Mouse (Mus musculus) erythroblast, embryonic 14.5 days (primary cell): ENCODE results near the gene Zbtb4. TPM values are rescaled to one million over a fixed set of nuclear protein-coding genes. Genes with fewer than 3 reads are reported as not detected.

Experiments used
- H3K27me3 ChIP-seq: 2 replicates; pipeline ENCODE4 v1.6.1; 2012; ENCODE audit warnings: inconsistent platforms; ENCODE audit not compliant: control insufficient read depth
- H3K36me3 ChIP-seq: 2 replicates; pipeline ENCODE4 v1.6.1; 2012; ENCODE audit warnings: mild to moderate bottlenecking, inconsistent platforms; ENCODE audit not compliant: control insufficient read depth
- H3K4me1 ChIP-seq: 2 replicates; pipeline ENCODE4 v1.6.1; 2012; ENCODE audit warnings: inconsistent platforms; ENCODE audit not compliant: control insufficient read depth
- H3K4me3 ChIP-seq: replicated peaks from 2 replicates; pipeline ENCODE3; 2012; ENCODE audit warnings: moderate library complexity, mild to moderate bottlenecking, inconsistent platforms
- H3K9me3 ChIP-seq: 2 replicates; pipeline ENCODE4 v1.6.1; 2012; ENCODE audit warnings: low read length, inconsistent platforms, mixed read lengths; ENCODE audit not compliant: control insufficient read depth
- GATA1 ChIP-seq: IDR thresholded peaks from 2 replicates; pipeline ENCODE4 v1.6.1; 2012; ENCODE audit warnings: low read length, inconsistent platforms, mixed read lengths
- TAL1 ChIP-seq: IDR thresholded peaks from 3 replicates; pipeline ENCODE4 v1.6.1; 2012; ENCODE audit warnings: low read length, inconsistent platforms, mixed read lengths
- polyA plus RNA-seq: library from polyadenylated mRNA; stranded (reverse); fragments of >175 nt; gene quantifications from 2 replicates; pipeline ENCODE4 v1.2.3, GENCODE M21; 2012

Gene Zbtb4
- polyA plus RNA-seq, 1 experiment = 0.07 TPM

DNA sequence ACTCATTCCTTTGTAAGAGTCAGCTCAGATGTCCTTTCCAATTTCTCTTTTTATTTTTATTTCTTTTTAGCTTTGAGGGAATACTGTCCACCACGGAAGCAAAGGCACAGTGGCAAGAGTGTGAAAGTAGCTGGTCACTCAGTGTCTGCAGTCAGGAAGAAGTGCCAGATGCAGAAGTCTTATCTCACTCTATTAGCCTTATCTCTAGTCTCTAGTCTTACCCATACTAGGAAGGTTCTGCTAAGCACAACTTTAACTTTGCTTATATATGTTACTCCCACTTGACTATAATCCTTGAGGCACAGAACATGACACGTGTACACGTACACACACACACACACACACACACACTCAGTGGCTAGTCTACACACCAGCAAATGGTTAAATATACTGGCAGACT lies 14.1 kb upstream of the Zbtb4 start:
- H3K9me3 ChIP-seq = no peaks in the 10 kb centered on the region
- no peaks in the 10 kb centered on the region for H3K27me3 ChIP-seq
- no peak overlapping the region for H3K4me3 ChIP-seq
- peaks cover 80% of the 10 kb centered on the region for H3K36me3 ChIP-seq
- TF ChIP-seq TAL1 (no peak), GATA1 (no peak; the same call in 1 of the 2 replicates)
- H3K4me1 ChIP-seq = peaks cover 51% of the 10 kb centered on the region

GRCm38 (mm10) chr11:69752686-69753085 lies 13.0 kb upstream of the Zbtb4 start:
- Histone ChIP-seq H3K27me3 (no peaks in the 10 kb centered on the region), H3K9me3 (no peaks in the 10 kb centered on the region), H3K4me3 (no peak overlapping the region), H3K36me3 (peaks cover 76% of the 10 kb centered on the region), H3K4me1 (peaks cover 59% of the 10 kb centered on the region)
- TF ChIP-seq GATA1 (no peak), TAL1 (no peak)

- peaks cover 66% of the 10 kb centered on the region for H3K4me1 ChIP-seq
- H3K9me3 ChIP-seq = no peaks in the 10 kb centered on the region
- H3K36me3 ChIP-seq = peaks cover 61% of the 10 kb centered on the region
- no peaks in the 10 kb centered on the region for H3K27me3 ChIP-seq
- TF ChIP-seq GATA1 (no peak), TAL1 (no peak)
- no peak overlapping the region for H3K4me3 ChIP-seq
Observed at GRCm38 (mm10) chr11:69754233-69754632, 11.5 kb upstream of the Zbtb4 start.

DNA sequence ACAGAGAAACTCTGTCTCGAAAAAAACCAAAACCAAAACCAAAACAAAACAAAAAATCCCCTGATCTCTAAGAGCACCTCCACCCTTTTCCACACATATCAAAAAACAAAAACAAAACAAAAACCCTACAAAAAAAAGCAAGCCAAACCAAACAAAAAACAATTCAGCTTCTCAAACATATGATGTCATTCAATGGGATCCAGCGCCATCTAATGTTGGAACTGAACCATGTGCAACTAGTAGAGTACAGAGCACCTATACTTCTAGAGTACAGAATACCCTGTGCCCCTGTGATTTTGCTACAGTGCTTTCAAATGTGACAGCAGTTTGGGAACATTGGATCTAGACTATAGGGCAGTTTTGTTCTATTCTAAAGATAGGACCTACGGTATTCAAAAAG lies 11.0 kb upstream of the Zbtb4 start:
- Histone ChIP-seq H3K4me1 (peaks cover 70% of the 10 kb centered on the region), H3K9me3 (no peaks in the 10 kb centered on the region), H3K4me3 (peak overlapping the region; percentile 26), H3K27me3 (no peaks in the 10 kb centered on the region), H3K36me3 (peaks cover 57% of the 10 kb centered on the region)
- no peak for TF ChIP-seq GATA1
- TF ChIP-seq TAL1 = no peak

DNA sequence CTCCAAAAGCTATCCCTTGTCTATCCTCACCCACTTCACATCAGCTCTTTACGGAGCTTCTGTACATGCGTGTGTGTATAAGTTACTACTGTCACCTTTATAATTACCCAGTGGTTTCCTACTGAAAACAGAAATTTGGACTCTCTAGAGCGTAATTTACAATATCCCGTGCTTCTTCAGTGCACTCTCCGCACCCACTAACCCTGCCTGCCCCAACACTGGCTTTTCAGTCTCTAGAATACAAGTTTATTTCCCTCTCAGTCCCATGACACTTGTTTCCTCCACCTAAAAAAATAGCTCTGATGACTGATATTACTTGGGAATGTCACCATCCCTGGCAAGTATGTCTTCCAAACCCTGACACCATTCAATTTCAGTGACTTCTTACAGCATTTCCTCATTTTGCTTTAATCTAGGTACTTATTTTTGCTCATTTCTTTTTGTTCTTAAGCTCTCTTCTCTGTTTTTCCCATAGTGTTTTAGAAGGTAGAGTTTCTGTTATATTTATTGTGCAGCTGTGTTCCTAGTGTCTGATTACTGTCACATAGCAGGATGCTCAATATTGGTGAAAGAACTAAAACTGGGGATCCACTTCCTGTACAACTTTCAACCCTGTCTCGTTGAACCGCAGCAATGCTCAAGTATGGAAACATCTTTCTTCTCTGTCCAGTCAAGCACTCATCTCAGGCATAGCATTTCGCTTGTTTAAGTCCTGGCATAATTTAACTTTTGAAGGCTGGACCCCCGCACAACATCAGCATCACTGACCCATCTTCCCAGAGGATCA lies 8.2 kb upstream of the Zbtb4 start:
- TF ChIP-seq GATA1 = no peak
- TF ChIP-seq TAL1 = no peak
- Histone ChIP-seq H3K36me3 (peaks cover 38% of the 10 kb centered on the region), H3K9me3 (no peaks in the 10 kb centered on the region), H3K27me3 (no peaks in the 10 kb centered on the region), H3K4me3 (peak overlapping the region; percentile 90), H3K4me1 (peaks cover 71% of the 10 kb centered on the region)

GRCm38 (mm10) chr11:69758090-69758456 lies 7.6 kb upstream of the Zbtb4 start:
- Histone ChIP-seq H3K4me3 (peak overlapping the region; percentile 90), H3K36me3 (peaks cover 32% of the 10 kb centered on the region), H3K9me3 (no peaks in the 10 kb centered on the region), H3K27me3 (no peaks in the 10 kb centered on the region), H3K4me1 (peaks cover 65% of the 10 kb centered on the region)
- no peak for TF ChIP-seq GATA1
- no peak for TF ChIP-seq TAL1

DNA sequence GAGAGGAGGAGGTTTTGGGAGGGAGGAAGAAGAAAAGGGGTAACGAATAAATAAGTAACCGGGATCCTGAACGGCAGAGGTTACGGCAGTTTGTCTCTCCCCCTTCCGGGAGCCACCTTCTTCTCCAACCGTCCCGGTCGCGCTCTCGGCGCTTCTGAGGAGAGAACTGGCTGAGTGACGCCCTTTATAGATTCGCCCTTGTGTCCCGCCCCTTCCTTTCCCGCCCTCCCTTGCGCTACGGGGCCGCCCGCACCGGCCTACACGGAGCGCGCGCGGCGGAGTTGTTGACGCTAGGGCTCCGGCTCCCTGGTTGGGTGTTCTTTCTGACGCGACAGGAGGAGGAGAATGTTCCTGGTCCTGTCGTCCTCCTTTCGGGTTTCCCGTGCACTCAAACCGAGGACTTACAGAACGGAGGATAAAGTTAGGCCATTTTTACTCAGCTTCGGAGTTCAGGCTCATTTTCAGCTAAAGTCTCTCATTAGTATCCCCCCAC lies 7.2 kb upstream of the Zbtb4 start, which contains the start of gene Polr2a:
Polr2a (minus strand) TSS at position 160 of the 493 bp plus-strand sequence.
- H3K27me3 ChIP-seq = no peaks in the 10 kb centered on the region
- TF ChIP-seq GATA1 = no peak
- TF ChIP-seq TAL1 = no peak
- peak within 1 kb of the TSS; percentile 90 for H3K4me3 ChIP-seq
- H3K36me3 ChIP-seq = peaks cover 29% of the 10 kb centered on the region
- H3K4me1 ChIP-seq = peaks cover 62% of the 10 kb centered on the region
- H3K9me3 ChIP-seq = no peaks in the 10 kb centered on the region

DNA sequence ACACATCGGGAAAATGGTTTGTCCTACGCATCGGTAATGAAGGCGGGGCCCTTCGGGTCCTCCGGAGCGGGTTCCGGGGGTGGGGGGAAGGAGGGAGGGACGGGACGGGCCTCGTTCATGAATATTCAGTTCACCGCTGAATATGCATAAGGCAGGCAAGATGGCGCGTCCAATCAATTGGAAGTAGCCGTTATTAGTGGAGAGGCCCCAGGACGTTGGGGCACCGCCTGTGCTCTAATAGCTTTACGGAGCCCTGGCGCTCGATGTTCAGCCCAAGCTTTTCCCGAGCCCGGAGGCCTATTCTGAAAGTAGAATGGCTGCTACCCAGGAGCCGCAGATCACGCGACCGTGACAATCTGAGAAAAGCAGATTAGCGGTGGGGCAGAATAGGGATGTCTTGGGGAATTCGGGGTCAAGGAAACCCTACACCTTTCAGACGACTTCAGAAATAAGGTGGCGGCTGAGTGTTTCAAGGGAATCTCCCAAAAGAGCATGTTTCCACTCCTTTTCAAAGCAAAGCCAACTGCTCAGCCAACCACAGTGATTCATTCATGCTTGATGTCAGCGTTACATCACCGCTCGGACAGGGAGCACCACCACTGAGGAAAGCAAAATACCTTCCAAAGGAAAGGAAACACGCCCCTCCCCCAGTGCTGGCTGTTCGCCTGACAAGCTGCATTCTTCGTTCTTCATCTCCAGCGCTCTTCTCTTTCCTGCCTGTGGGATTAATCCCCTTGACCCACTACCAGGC lies 6.6 kb upstream of the Zbtb4 start:
- peak overlapping the region; percentile 90 for H3K4me3 ChIP-seq
- no peaks in the 10 kb centered on the region for H3K9me3 ChIP-seq
- H3K36me3 ChIP-seq = peaks cover 25% of the 10 kb centered on the region
- TF ChIP-seq TAL1 (no peak), GATA1 (no peak)
- peaks cover 57% of the 10 kb centered on the region for H3K4me1 ChIP-seq
- no peaks in the 10 kb centered on the region for H3K27me3 ChIP-seq
